Mouse (Mus musculus) thymus, postnatal 4 days (tissue): Measurements from ENCODE around the gene E030018B13Rik.

Experiments
- DNase-seq: peaks from one replicate; pipeline ENCODE4 v3.0.0; 2021

E030018B13Rik gene

DNA sequence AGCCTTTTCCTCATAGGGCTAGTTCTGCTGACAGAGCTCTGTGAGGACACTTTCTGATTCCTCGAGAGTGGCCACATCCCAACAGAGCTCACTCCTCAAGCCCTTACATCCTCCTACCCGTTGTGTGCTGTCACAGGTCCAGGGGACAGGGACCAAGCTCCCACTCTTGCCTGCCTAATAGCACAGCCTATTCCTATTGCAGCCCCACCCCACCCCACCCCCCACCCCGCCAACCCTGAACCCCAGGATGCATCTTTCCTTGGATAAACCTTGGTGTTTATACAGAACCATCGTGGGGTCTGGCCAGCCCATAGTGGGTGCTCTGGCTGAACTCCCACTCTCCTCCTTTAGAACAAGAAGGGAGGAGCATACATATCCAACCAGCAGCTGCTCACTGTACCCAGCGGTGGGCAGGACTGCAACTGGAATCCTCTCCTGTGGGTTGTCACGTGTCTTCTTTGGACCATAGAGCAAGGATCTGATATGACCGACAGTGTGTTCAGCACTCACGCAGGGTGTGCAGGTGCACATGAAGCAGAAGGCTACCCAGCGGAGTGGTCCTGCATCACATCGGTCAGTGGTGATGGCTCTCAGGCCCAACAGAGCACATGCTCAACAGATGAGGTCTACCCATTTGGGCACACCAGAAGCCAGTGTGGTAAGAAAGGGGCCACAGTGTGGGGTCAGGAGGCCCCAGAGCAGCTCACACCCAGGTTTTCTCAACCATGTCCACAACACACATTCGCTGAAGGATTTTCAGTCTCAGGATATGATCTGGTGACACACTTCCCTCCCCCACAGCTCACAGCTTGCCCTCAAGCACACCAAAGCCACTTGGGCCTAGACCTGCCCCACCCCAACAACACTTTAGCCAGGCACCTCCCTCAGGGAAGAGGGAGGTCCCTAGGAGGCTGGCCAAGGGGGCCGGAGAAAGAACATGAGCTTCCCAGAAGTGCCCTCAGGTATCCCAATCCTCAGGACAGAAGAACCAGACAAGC is 2.4 kb downstream of the E030018B13Rik start:
- no peak for DNase-seq

DNA sequence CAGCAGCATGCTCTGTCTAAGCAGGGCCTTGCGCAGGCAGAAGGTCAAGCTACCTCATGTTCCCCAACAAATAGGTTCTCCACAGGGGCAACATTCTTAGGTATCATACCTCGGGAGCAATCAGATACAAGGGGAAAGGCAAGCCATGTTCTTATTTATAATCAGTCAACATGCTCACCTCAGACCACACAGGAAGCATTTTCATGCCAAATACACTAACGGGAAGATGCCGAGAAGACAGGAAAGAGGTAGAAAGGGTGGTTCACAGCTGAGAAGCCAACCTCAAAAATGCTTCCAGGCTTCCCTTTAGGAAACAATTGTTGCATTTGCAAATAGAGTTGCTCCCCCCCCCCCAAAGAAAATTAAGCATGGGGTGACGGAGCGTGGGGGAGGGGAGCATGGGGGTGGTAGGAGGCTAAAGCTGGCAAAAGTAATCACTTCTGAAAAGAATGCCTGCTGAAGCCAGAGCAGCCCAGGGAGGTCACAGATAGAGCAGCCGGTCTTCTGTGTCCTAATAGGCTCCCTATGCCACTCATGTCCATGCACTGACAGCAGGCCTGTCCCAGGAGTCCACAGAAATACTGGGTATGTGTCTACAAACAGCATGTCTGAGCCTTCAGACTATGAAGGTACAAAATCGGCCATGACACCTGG is 5.4 kb downstream of the E030018B13Rik start:
- no peak for DNase-seq

DNA sequence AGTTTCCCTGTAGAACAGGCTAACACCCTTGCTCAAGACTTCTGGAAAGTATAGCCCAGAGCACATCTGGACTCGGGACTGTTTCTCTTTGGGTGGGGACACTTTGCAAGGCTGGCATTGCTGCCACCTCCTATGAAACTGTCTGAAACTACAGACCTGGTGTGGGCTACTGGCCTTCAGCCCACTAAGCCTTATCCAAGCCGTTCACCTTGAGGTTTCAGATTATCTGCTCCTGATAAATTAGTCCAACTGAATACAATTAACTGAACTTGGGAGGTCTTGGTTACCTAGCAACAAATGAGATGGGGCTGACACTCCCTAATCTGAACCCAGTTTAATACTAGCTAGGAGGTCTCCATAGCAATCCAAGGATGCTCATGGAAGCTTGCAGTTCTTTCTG is 5.9 kb downstream of the E030018B13Rik start:
- DNase-seq = no peak

DNA sequence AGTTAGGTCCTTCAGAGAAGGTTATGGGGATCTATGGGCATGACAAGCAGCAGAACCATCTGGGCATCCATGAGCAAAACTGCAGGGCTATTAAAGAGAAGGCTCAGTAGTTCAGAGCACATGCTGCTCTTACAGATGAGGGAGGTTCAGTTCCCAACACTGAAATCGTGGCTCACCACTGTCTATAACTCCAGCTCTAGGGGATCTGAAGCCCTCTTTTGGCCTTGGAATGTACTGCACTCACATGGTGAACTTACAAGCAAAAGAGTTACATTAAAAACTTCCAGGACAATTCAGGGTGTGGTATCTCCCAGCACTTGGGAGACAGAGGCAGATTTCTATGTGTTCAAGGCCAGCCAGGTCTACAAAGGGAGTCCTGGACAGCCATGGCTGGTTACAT is 6.3 kb downstream of the E030018B13Rik start:
- no peak for DNase-seq

DNA sequence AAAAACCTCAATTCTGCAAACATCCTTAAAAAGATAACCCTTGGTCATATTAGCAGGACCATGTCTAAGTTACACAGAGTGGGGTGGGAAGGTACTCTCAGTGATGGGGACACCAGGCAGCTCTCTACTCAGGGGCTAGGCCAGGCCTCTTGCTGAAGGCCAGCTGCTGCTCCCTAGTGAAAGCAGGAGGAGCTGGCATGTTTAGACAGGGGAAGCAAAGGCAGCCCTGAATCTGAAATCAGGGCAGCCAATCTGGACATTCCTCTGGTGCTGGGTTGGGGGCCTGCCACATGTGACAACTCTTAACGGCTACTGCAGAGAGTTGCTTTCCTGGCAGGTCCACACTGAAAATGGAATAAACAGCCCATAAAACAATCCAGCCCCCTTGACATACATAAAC is 7.5 kb downstream of the E030018B13Rik start:
- DNase-seq = no peak

DNA sequence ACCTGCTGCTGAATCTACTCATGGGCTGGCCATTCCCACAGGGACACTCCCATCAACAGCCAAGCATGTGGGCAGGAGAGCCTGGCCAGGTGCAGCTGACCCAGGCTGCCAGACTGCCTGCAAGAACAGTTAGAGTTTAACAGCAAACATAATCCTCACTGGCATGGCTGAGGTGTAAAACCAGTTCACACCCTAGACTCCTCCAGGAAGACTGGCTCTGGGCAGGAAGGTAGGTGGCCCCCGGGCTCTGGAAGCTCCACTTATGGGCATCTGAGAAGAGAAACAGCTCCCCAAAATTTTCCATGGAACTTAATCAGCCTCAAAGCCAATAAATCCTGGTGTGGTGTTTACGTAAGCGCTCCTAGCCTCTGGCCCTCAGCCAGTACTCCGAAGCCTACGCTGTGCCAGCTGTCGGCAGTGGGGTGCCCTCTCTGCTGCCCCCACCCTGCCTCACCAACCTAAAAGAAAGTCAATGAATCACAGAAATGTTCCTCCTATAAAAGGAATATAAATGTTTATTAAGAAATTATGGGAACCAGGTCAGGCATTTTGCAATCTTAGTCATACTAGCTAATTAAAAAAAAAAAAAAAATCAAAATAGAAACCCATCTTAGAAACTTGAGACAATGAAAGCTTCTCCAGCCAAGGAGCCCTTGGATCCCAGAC is 8.2 kb downstream of the E030018B13Rik start:
- DNase-seq = no peak

DNA sequence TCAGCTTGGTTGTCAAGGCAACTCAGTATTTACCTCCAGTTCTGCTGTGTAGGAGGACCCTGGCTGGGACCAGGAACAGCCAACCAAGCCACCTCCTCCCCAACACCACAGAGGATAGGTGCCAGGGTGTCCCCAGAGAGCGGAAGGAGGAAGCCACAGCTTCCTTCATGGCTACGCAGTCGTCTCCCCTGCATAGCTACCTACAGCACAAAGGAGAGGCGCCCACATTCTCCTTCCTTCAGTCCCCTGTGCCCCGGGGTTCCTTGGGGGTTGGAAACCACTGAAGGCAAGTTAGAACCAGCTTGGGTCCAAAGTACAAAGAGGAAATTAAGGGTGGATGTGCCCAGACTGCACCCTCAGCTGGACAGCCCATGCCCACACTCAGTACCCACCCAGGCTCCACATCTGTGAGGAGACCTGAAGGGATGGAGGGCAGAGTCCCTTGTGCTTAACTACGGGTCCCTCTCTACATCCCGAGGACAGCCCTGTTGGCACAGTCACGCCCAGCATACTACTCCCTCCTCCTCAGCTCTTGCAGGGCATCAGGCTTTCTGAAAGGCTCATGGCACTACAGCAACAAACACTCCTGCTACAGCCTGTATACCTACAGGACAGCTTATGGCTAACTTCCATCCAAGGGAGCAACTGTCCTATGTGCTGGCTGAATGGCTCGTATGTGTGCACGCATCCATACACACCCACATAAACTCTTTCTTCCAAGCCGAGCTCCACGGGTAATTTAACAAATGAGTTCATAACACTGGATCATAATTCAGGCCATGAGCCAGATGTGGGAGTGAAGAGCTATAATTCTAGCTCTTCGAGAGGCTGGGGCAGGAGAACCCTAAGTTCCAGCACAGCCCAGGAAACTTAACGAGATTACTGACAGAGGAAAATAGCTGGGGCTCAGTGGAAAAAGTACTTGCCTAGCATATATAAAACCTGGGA is 9.0 kb downstream of the E030018B13Rik start:
- DNase-seq = peak; percentile 68

DNA sequence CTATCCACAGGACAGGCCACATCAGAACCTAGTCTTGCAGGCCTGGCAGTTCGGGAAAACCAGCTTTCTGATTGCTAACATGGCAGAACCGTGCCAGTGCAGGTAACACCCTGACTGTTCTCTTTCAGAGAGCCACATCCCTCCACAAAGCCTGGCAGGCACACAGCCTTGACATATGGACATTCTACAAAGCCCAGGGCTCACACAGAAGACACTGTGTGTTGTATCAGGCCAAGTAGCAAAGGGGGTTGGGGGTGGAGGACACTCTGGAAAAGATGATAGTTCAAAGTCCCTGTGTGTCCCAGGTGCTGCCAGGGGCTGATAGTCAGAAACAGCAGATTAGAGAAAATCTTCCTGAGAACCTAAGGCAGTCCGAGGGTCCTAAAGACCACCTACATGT is 9.8 kb downstream of the E030018B13Rik start:
- DNase-seq = no peak

DNA sequence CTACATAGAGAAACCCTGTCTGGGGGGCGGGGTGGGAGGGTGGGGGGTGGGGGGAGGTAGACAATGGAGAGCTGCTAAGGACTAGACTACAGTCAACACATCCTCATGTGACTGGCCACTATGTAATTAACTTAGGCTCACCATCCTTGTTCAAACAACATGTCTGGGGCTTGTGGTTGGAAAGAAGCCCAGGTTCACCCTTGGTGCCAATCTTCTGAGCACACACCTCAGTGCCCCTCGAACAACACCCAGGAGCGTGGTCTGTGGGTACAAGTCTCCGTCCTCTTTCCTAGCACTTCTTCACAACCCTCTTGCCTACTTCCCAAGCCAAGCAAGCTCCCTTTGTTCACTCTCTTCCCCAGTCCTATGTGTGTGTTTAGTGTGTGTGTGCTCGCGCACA is 10.5 kb downstream of the E030018B13Rik start:
- DNase-seq = no peak

DNA sequence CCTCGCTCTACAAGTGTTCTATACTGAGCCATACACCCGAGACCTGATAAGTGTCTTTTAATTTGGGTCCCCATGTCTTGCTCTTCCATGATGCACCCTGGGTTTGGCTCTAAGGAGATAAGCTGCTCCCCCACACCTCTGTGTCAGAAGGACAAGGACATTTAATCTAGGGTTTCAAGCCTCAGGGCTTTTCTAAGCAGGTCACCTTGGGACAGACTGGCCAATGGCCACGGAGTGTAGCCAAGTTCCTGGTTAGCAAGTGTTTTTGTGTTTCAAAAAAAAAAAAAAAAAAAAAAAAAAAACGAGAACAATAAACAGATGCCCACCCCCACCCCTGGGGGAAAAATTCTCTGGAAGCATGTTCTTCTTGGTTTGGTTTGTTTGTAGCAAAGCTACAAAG is 12.4 kb downstream of the E030018B13Rik start:
- no peak for DNase-seq

DNA sequence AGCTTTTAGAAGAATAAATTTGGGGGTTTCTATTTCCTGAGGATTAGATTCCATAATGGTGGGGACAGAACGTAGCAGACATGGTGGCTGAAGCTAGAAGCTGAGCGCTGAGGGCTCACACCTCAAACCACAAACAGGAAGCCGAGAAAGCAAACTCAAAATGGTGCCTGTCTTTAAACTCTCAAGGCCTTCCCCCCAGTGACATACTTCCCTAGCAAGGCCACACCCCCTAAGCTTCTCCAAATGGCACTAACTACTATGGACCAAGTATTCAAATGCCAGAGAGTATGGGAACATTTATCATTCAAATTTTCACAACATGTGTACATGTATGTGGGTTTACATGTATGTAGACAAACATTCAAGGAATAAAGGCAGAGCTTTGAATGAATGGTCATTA is 13.5 kb downstream of the E030018B13Rik start:
- peak; percentile 45 for DNase-seq

DNA sequence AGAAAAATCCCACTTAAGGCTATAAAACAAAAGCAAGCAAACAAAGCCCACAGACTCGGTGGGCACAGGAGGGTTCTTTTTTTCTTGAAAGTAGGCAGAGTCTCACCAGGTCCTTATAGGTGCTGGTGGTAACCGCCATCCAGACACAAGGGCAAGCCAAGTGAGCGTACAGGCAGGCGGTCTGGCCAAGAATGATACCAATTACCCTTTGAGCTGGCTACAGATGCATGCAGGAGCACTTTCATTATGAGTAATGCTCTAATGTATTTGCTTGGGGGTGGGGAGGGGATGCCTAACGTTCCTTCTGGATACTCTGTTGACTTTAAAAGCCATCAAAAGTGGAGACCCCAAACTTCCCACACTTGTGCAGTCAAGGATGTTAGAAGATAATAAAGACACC is 14.1 kb downstream of the E030018B13Rik start:
- no peak for DNase-seq

DNA sequence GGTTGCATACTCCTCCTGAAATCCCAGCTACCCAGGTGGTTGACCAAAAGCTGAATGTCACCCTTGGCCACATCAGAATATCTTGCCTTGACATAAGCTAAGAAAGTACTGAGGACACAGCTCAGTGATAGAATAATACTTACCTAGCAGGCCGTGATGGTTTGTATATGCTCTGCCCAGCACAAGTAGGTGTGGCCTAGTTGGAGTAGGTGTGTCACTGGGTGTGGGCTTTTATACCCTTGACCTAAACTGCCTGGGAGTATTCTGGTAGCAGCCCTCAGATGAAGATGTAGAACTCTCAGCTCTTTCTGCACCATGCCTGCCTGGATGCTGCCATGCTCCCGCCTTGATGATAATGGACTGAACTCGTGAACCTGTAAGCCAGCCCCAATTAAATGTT is 15.8 kb downstream of the E030018B13Rik start:
- DNase-seq = no peak

DNA sequence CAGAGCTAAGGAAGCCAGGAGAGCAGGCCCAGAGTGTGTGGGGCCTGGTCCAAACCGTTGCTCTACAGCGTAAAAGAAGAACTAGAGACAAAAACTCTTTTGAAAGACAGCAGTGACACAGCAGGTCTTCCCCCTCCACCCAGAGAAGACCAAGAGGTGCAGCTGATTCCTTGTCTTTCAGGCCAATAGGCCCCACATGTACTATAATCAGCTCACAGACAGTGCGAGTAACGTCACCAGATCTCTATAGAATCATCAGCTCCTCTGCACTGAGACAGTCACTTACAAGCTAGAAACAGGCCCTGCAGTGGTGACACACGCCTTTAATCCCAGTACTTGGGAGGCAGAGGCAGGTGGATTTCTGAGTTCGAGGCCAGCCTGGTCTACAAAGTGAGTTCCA is 17.2 kb downstream of the E030018B13Rik start:
- DNase-seq = no peak

DNA sequence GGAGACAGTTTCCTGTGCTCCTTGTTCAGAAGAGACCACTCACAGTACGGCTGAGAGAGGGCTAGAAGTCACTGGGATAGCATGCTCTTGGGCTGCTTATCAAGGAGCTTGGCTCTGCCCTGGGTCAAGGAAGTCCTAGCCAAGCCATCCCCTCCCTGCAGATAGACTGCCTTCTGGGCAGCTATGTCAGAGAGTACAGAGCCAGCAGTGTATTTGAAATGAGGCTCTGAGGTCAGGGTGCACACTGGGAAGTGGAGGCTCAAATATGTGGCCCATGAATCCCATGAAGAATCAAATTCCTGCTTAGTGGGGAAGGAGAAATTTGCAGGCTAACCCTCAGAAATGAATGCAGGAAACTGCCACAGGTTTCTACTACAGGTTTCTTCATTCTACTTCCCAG is 17.9 kb downstream of the E030018B13Rik start:
- no peak for DNase-seq

DNA sequence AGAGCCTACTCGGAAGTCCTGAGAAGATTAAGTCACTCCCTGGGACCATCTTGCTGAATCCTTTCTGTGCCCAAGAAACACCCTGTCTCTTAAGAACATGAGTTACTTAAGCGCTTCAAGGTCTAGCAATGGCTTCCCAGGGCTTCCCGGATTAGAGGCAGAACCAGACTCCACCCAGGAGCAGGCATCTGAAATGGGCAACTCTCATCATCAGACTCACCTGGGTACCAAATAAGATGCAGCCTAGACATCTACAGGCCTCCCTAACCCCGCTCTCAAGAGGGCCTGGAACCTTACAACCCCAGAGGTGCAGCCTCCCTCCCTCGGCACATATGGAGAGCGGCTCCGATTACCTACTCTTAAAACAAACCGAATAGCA is 19.1 kb downstream of the E030018B13Rik start:
- DNase-seq = no peak

DNA sequence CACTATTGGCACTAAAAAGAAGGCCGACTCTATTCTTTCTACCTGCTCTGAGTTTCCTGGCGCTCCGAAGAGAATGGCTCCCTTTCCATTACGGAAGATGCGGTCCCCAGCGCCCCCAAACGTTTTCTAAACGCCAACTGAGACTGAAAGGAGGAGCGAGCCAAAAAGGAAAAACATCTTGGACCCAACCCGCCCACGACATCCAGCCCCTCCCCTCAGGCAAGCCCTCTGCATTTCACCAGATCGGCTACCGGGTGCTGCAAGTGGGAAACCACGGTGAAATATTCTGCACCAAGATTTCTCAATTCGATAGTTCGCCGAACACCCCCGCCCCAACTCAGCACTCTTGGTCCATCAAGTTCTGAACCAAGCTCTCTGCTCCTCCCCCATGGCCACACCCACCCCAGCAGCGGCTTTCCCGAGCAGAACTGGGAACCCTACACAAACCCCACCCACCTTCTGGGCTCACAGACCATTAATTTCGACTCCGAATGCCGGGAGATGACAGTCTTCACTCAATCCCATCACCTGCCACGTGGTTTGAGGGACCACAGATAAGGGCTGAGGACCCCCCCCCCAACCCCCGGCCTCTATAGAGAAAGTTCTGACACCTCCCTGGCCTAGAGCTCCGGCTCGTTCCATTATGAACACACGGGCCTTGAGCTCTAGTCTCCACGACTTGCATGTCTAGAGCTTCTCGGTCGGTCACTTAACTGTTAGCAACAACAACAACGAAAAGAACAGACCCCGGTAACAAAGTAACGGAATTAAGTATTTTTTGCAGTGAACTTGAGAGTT is 19.7 kb downstream of the E030018B13Rik start:
- peak; percentile 77 for DNase-seq

DNA sequence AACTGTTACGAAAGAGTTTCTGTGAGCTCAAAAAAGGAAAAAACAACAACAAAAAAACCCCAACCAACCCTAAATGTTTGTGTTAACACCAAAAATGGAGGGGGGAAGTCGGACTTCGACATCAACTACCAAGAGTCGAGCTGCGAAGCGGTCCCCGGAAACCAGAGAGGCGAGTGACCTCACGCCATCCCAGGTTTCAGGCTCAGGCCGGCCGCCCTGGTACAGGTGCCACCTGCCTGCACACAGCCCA is 20.3 kb downstream of the E030018B13Rik start:
- DNase-seq = no peak

DNA sequence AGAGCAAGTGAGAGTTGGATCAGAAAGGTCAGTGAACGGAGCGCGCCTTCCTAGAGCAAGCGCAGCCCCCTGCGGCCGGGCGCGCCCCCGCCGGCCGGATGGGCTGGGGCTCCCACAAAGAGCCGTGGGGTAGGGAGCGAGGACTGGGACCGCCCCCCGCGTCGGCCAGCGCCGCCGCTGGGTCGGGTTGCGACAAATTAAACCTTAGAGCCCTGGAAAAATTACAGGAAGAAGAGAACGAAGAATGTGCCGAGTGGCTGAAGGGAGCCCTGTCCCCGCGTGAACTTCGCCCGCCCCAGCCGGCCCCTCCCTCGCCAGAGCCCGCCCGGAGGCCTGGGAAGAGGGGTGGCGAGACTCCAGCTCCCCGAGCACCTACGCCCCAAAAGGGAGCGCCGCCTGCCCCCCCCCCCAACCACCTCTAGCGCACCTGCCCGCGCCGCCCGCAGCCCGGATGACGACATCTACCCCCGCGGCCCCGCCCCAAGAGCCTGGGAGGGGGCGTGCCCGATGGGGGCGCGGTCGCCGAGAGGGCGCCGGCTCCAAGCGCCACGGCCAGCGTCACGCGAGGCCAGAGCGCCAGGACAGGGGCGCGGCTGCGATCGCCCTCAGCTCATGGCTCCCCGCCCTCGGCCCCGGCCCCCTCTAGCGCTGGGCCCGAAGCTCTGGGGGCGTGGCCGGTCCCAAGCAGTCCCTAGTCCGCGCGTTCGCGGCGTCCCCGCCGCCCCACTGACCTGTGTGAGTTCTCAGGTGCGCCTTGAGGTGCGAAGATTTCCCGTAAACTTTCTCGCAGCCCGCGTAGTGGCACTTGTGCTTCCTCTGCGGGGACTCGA is 20.8 kb downstream of the E030018B13Rik start:
- peak; percentile 95 for DNase-seq

DNA sequence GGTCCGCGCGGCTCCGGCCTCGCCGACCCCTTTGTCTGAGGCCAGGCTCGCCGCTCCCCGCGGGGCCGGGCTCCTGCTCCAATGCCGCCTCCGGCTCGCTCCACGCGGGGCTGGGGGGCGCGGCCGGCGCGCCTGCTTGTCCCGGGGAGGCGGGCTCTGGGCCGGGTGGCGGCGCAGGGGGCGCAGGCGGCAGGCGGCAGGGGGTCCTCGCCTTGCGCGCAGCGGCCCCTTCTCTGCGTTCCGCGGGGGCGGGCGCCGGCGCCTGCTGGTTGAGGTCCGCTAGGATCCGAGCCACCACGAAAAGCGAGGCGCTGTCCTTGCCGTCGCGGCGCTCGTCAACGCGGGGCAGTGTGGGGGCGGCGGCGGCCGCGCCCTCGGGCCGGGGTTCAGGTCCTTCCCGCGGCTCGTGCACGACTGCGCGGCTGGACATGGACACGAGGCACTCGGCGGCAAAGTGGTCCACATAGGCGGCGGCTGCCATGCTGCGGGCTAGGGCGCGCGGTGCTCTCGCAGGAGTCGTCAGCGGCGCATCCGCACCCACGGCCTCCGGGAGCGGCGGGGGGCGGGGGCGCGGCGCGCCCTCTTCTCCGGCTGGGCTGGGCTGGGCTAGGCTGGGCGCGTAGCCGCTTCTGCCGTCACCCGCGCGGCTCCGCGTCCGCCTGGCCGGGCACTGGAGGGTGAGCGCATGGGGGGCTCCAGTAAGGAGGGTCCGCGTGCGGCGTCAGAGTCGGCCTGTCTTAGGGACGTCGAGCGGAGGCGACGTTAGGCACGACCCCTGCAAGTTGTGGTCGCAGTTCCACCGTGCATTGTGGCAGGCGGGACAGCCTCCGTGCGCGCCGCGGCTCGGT is 21.6 kb downstream of the E030018B13Rik start:
- DNase-seq = peak; percentile 85
